Mouse (Mus musculus): ENCODE measurements at regions not wholly inside any gene's neighbourhood (a gene's known extent, or its start where the extent isn't known, plus 50 kb on each side); places are given as distances from the start of the nearest gene placed in this dataset.

- 0 out of 2 replicates have a peak, but pooled peaks have one; percentile 57 for ATAC-seq (ENCODE audit: low FRiP score, low TSS enrichment)
- H3K4me3 ChIP-seq (ENCODE audit: low read length), result no peak overlapping the region
- 0 out of 2 replicates have a peak, but pooled peaks cover 10% of the 10 kb centered on the region for H3K4me1 ChIP-seq (ENCODE audit: control insufficient read depth, insufficient read depth, low read length)
- H3K4me2 ChIP-seq (replicated peaks; ENCODE audit: low read depth, low read length), result no peak overlapping the region
- WGBS, result 18% methylated on average over 7 of the region's 7 CpGs
- no peaks in the 10 kb centered on the region for H3K36me3 ChIP-seq (ENCODE audit: control insufficient read depth, insufficient read depth, low read length)
- no peaks in the 10 kb centered on the region for H3K9me3 ChIP-seq (ENCODE audit: control insufficient read depth, low read length)
- no peak overlapping the region for H3K9ac ChIP-seq (ENCODE audit: low read depth, low read length)
- H3K27me3 ChIP-seq (ENCODE audit: control insufficient read depth, insufficient read depth, low read length), result no peaks in the 10 kb centered on the region
- H3K27ac ChIP-seq (ENCODE audit: low read depth, low read length), result no peak overlapping the region
Observed at GRCm38 (mm10) chr3:52534118-52534517, 266.0 kb downstream of the Foxo1 start.

GRCm38 (mm10) chr3:52531686-52532351, 263.7 kb downstream of the Foxo1 start:
- no peak overlapping the region for H3K9ac ChIP-seq (ENCODE audit: low read depth, low read length)
- WGBS, result 51% methylated on average over 8 of the region's 8 CpGs

GRCm38 (mm10) chr3:52530406-52530970, 262.4 kb downstream of the Foxo1 start:
- no peak overlapping the region for H3K4me3 ChIP-seq (ENCODE audit: low read length)
- no peak for ATAC-seq (ENCODE audit: low FRiP score, low TSS enrichment)
- H3K27me3 ChIP-seq (ENCODE audit: control insufficient read depth, insufficient read depth, low read length), result no peaks in the 10 kb centered on the region
- H3K4me1 ChIP-seq (ENCODE audit: control insufficient read depth, insufficient read depth, low read length), result 0 out of 2 replicates have a peak, but pooled peaks cover 9% of the 10 kb centered on the region
- H3K4me2 ChIP-seq (replicated peaks; ENCODE audit: low read depth, low read length), result no peak overlapping the region
- no peaks in the 10 kb centered on the region for H3K36me3 ChIP-seq (ENCODE audit: control insufficient read depth, insufficient read depth, low read length)
- H3K9ac ChIP-seq (ENCODE audit: low read depth, low read length), result no peak overlapping the region
- H3K27ac ChIP-seq (ENCODE audit: low read depth, low read length), result no peak overlapping the region
- WGBS, result 86% methylated on average over 7 of the region's 7 CpGs
- no peaks in the 10 kb centered on the region for H3K9me3 ChIP-seq (ENCODE audit: control insufficient read depth, low read length)

More at GRCm38 (mm10) chr3:52531686-52532351, 263.7 kb downstream of the Foxo1 start:
- no peak overlapping the region for H3K4me3 ChIP-seq (ENCODE audit: low read length)
- 0 out of 2 replicates have a peak, but pooled peaks cover 10% of the 10 kb centered on the region for H3K4me1 ChIP-seq (ENCODE audit: control insufficient read depth, insufficient read depth, low read length)
- no peaks in the 10 kb centered on the region for H3K27me3 ChIP-seq (ENCODE audit: control insufficient read depth, insufficient read depth, low read length)
- H3K4me2 ChIP-seq (replicated peaks; ENCODE audit: low read depth, low read length), result no peak overlapping the region
- H3K36me3 ChIP-seq (ENCODE audit: control insufficient read depth, insufficient read depth, low read length), result no peaks in the 10 kb centered on the region
- no peaks in the 10 kb centered on the region for H3K9me3 ChIP-seq (ENCODE audit: control insufficient read depth, low read length)
- no peak for ATAC-seq (ENCODE audit: low FRiP score, low TSS enrichment)
- no peak overlapping the region for H3K27ac ChIP-seq (ENCODE audit: low read depth, low read length)

GRCm38 (mm10) chr3:52529136-52529535, 261.0 kb downstream of the Foxo1 start:
- no peak overlapping the region for H3K4me2 ChIP-seq (replicated peaks; ENCODE audit: low read depth, low read length)
- no peaks in the 10 kb centered on the region for H3K9me3 ChIP-seq (ENCODE audit: control insufficient read depth, low read length)
- no peaks in the 10 kb centered on the region for H3K36me3 ChIP-seq (ENCODE audit: control insufficient read depth, insufficient read depth, low read length)
- ATAC-seq (ENCODE audit: low FRiP score, low TSS enrichment), result no peak
- no peak overlapping the region for H3K9ac ChIP-seq (ENCODE audit: low read depth, low read length)
- H3K27ac ChIP-seq (ENCODE audit: low read depth, low read length), result no peak overlapping the region
- H3K4me1 ChIP-seq (ENCODE audit: control insufficient read depth, insufficient read depth, low read length), result 0 out of 2 replicates have a peak, but pooled peaks cover 3% of the 10 kb centered on the region
- H3K4me3 ChIP-seq (ENCODE audit: low read length), result no peak overlapping the region
- H3K27me3 ChIP-seq (ENCODE audit: control insufficient read depth, insufficient read depth, low read length), result no peaks in the 10 kb centered on the region
- 80% methylated on average over 6 of the region's 6 CpGs for WGBS

GRCm38 (mm10) chr3:52528521-52528920, 260.4 kb downstream of the Foxo1 start:
- Histone ChIP-seq H3K4me3 (ENCODE audit: low read length) (no peak overlapping the region), H3K9me3 (ENCODE audit: control insufficient read depth, low read length) (no peaks in the 10 kb centered on the region), H3K9ac (ENCODE audit: low read depth, low read length) (no peak overlapping the region), H3K27ac (ENCODE audit: low read depth, low read length) (no peak overlapping the region), H3K27me3 (ENCODE audit: control insufficient read depth, insufficient read depth, low read length) (no peaks in the 10 kb centered on the region), H3K36me3 (ENCODE audit: control insufficient read depth, insufficient read depth, low read length) (no peaks in the 10 kb centered on the region), H3K4me2 (replicated peaks; ENCODE audit: low read depth, low read length) (no peak overlapping the region), H3K4me1 (ENCODE audit: control insufficient read depth, insufficient read depth, low read length) (no peaks in the 10 kb centered on the region)
- ATAC-seq (ENCODE audit: low FRiP score, low TSS enrichment), result no peak
- WGBS, result 93% methylated on average over 7 of the region's 7 CpGs

- ATAC-seq (ENCODE audit: low FRiP score, low TSS enrichment), result no peak
- WGBS, result 57% methylated on average over 3 of the region's 3 CpGs
- Histone ChIP-seq H3K27ac (ENCODE audit: low read depth, low read length) (no peak overlapping the region), H3K9ac (ENCODE audit: low read depth, low read length) (no peak overlapping the region), H3K36me3 (ENCODE audit: control insufficient read depth, insufficient read depth, low read length) (no peaks in the 10 kb centered on the region), H3K4me3 (ENCODE audit: low read length) (no peak overlapping the region), H3K27me3 (ENCODE audit: control insufficient read depth, insufficient read depth, low read length) (no peaks in the 10 kb centered on the region), H3K9me3 (ENCODE audit: control insufficient read depth, low read length) (no peaks in the 10 kb centered on the region), H3K4me1 (ENCODE audit: control insufficient read depth, insufficient read depth, low read length) (no peaks in the 10 kb centered on the region), H3K4me2 (replicated peaks; ENCODE audit: low read depth, low read length) (no peak overlapping the region)
Observed at GRCm38 (mm10) chr3:52527781-52528180, 259.6 kb downstream of the Foxo1 start.

GRCm38 (mm10) chr3:52527010-52527754, 259.0 kb downstream of the Foxo1 start:
- 39% methylated on average over 14 of the region's 14 CpGs for WGBS
- Histone ChIP-seq H3K4me3 (ENCODE audit: low read length) (no peak overlapping the region), H3K27ac (ENCODE audit: low read depth, low read length) (no peak overlapping the region), H3K4me1 (ENCODE audit: control insufficient read depth, insufficient read depth, low read length) (no peaks in the 10 kb centered on the region), H3K9me3 (ENCODE audit: control insufficient read depth, low read length) (no peaks in the 10 kb centered on the region), H3K9ac (ENCODE audit: low read depth, low read length) (no peak overlapping the region), H3K27me3 (ENCODE audit: control insufficient read depth, insufficient read depth, low read length) (no peaks in the 10 kb centered on the region), H3K4me2 (replicated peaks; ENCODE audit: low read depth, low read length) (no peak overlapping the region), H3K36me3 (ENCODE audit: control insufficient read depth, insufficient read depth, low read length) (no peaks in the 10 kb centered on the region)
- ATAC-seq (ENCODE audit: low FRiP score, low TSS enrichment), result no peak

- ATAC-seq (ENCODE audit: low FRiP score, low TSS enrichment), result no peak
- no peaks in the 10 kb centered on the region for H3K9me3 ChIP-seq (ENCODE audit: control insufficient read depth, low read length)
- H3K27me3 ChIP-seq (ENCODE audit: control insufficient read depth, insufficient read depth, low read length), result no peaks in the 10 kb centered on the region
- no peak overlapping the region for H3K9ac ChIP-seq (ENCODE audit: low read depth, low read length)
- no peak overlapping the region for H3K4me3 ChIP-seq (ENCODE audit: low read length)
- no peak overlapping the region for H3K27ac ChIP-seq (ENCODE audit: low read depth, low read length)
- no peaks in the 10 kb centered on the region for H3K4me1 ChIP-seq (ENCODE audit: control insufficient read depth, insufficient read depth, low read length)
- 78% methylated on average over 12 of the region's 12 CpGs for WGBS
- H3K36me3 ChIP-seq (ENCODE audit: control insufficient read depth, insufficient read depth, low read length), result no peaks in the 10 kb centered on the region
- H3K4me2 ChIP-seq (replicated peaks; ENCODE audit: low read depth, low read length), result no peak overlapping the region
Observed at GRCm38 (mm10) chr3:52522886-52523285, 254.8 kb downstream of the Foxo1 start.

GRCm38 (mm10) chr3:52520609-52520947, 252.4 kb downstream of the Foxo1 start:
- Histone ChIP-seq H3K4me2 (replicated peaks; ENCODE audit: low read depth, low read length) (no peak overlapping the region), H3K36me3 (ENCODE audit: control insufficient read depth, insufficient read depth, low read length) (no peaks in the 10 kb centered on the region), H3K4me1 (ENCODE audit: control insufficient read depth, insufficient read depth, low read length) (no peaks in the 10 kb centered on the region), H3K27me3 (ENCODE audit: control insufficient read depth, insufficient read depth, low read length) (no peaks in the 10 kb centered on the region), H3K9me3 (ENCODE audit: control insufficient read depth, low read length) (no peaks in the 10 kb centered on the region), H3K27ac (ENCODE audit: low read depth, low read length) (no peak overlapping the region), H3K9ac (ENCODE audit: low read depth, low read length) (no peak overlapping the region), H3K4me3 (ENCODE audit: low read length) (no peak overlapping the region)
- no peak for ATAC-seq (ENCODE audit: low FRiP score, low TSS enrichment)
- 69% methylated on average over 4 of the region's 4 CpGs for WGBS
